21 mouse cellular contexts compared by ENCODE assay signal in the genomic region with DNA sequence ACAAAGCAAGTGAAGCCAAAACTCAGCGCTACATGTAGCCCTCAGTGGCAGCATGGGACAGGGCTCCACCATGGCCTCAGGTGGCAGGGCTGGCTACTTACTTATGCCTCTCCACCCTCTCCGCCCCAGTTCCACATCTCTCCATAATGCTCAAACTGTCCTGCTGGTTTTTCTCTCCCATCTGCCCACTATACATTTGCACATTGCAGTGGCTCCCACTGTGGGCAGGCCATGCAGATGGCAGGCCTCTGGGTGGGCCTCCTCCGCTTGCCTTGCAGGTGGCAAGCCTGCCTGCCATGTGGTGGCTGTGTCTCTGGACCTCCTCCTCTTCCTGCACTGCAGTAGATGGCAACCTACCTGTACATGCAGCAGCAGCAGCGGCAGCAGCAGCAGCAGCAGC. TPM values are rescaled to one million over a fixed set of nuclear protein-coding genes. Genes with fewer than 3 reads are reported as not detected.
"Had no signal": no experiment of that assay in that cellular context is flagged by ENCODE, and none has a peak within 500 bp of the region (broad histone marks: within the 10 kb centered on the region; RNA-seq: fewer than 3 reads in every experiment).

No protein-coding gene starts in this region.

- H3K9me3 ChIP-seq: kidney, embryonic 15.5 days; limb, embryonic 12.5 days; liver, embryonic 12.5 days; liver, embryonic 15.5 days; lung, embryonic 15.5 days; megakaryocyte, embryonic 14.5 days had no signal

- DNase-seq: kidney, adult 11 months; kidney, adult 8-10 months; kidney, postnatal 10 days; kidney, postnatal 36 days; liver; lung, adult 18-20 months; lung, postnatal 10 days; lung, postnatal 36 days; midbrain, embryonic 14.5 days; right cerebral cortex, postnatal 4 days; thymus, adult 2 months; thymus, postnatal 14 days; thymus, postnatal 4 days had no signal

- H3K9ac ChIP-seq: kidney, embryonic 15.5 days; limb, embryonic 12.5 days; liver, embryonic 12.5 days; liver, embryonic 15.5 days; lung, embryonic 15.5 days had no signal

- H3K4me2 ChIP-seq: kidney, embryonic 15.5 days; limb, embryonic 12.5 days; liver, embryonic 12.5 days; liver, embryonic 15.5 days; lung, embryonic 15.5 days; midbrain, embryonic 11.5 days had no signal

- H3K27ac ChIP-seq: kidney, embryonic 15.5 days; limb, embryonic 12.5 days; liver, embryonic 12.5 days; liver, embryonic 15.5 days; lung, embryonic 15.5 days; stomach, postnatal 0 days had no signal

- H3K4me1 ChIP-seq: kidney, embryonic 15.5 days; limb, embryonic 12.5 days; liver, embryonic 12.5 days; liver, embryonic 15.5 days; lung, embryonic 15.5 days had no signal

- H3K27me3 ChIP-seq: kidney, embryonic 15.5 days; liver, embryonic 12.5 days; liver, embryonic 15.5 days; lung, embryonic 15.5 days had no signal

- ATAC-seq: liver, embryonic 12.5 days had no signal

- H3K36me3 ChIP-seq: kidney, embryonic 15.5 days; limb, embryonic 12.5 days; liver, embryonic 12.5 days; liver, embryonic 15.5 days; lung, embryonic 15.5 days had no signal

- H3K4me3 ChIP-seq: kidney, embryonic 15.5 days; limb, embryonic 12.5 days; liver, embryonic 12.5 days; liver, embryonic 15.5 days; lung, embryonic 15.5 days had no signal

RNA-seq across cellular contexts. Expression of gene Tmem178b, which starts 23.4 kb away (rescaled TPM):
- polyA plus RNA-seq: liver, embryonic 12.5 days; liver, embryonic 15.5 days had no signal
